In the genomic region with DNA sequence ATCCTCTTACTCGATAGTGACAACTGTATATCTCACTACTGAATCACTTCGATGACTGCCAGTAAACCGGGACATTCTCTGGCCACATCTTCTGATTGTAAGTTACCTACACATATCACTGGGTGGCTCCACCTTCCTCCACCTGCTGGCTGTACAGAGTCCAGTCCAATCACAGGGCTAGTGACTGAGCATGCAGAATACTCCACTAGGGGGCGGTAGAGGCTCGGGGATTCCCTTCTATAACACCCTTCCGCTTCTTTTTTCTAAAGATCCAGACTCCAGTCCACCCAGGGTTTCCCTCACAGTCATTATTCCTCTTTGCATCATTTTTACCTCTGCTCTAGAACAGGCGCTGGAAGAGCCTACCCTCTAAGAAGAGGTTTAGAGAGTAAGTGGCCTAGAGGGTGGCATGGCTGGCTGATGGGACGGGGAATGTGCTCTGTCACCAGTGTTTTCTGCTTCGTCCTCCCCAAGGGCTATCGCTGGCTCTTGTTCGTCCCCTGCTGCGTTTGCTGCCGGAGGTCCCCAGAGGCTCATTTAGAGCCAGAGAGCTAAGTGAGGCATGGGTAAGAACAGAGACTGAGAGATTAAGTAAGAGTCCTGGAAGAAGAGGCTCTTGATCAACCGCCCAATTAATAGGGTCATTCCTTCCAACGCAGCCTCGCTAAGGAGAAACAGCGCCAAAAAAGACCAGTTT, we compare ENCODE assay signal across 9 mouse cellular contexts. TPM values are rescaled to one million over a fixed set of nuclear protein-coding genes. Genes with fewer than 3 reads are reported as not detected.
A peak's percentile ranks its signal among the peaks of the same experiment; 100 is the strongest.
DNase-seq lines count a peak whose midpoint lies in the region; ATAC-seq and TF ChIP-seq lines count a peak whose summit lies in the region.
"Had no signal": no experiment of that assay in that cellular context is flagged by ENCODE, and none has a peak within 500 bp of the region (broad histone marks: within the 10 kb centered on the region; RNA-seq: fewer than 3 reads in every experiment).

No protein-coding gene starts in this region.

- H3K4me3 ChIP-seq in G1E (ENCODE audit: low read depth, low read length), result no peak overlapping the region
- 0 out of 2 replicates have a peak overlapping the region, but pooled peaks have one; percentile 3 for H3K4me3 ChIP-seq in neural tube, embryonic 15.5 days (replicated peaks)

- no peak overlapping the region for H3K27ac ChIP-seq in neural tube, embryonic 15.5 days (replicated peaks)
- H3K27ac ChIP-seq: macrophage had no signal

- H3K4me2 ChIP-seq in neural tube, embryonic 15.5 days, result peak overlapping the region; percentile 39

- DNase-seq in G1E (ENCODE audit: low spot score), result peak; percentile 19
- DNase-seq in cerebellum, adult 18-20 months, result peak; percentile 87 to 89
- peak; percentile 89 for DNase-seq in forelimb bud, embryonic 11.5 days (ENCODE audit: low read depth, low spot score)
- peak; percentile 91 for DNase-seq in heart, postnatal 4 days
- DNase-seq in layer of hippocampus, adult 18-20 months (ENCODE audit: low spot score in 2 of 2), result peak; percentile 64 to 90
- DNase-seq in lung, adult 18-20 months, result peak; percentile 82 to 88
- DNase-seq in testis, postnatal 10 days (ENCODE audit: low spot score), result peak; percentile 93

- no peak for ATAC-seq in G1E (ENCODE audit: extremely low read depth, insufficient number of reproducible peaks, low FRiP score, poor library complexity, severe bottlenecking)
- ATAC-seq in neural tube, embryonic 15.5 days (ENCODE audit: low FRiP score), result peak; percentile 71

- 26% methylated on average over 17 of the region's 17 CpGs for WGBS in neural tube, embryonic 15.5 days

- no peaks in the 10 kb centered on the region for H3K36me3 ChIP-seq in G1E (replicated peaks)
- no peaks in the 10 kb centered on the region for H3K36me3 ChIP-seq in neural tube, embryonic 15.5 days

- no peaks in the 10 kb centered on the region for H3K9me3 ChIP-seq in G1E (replicated peaks)
- H3K9me3 ChIP-seq in neural tube, embryonic 15.5 days (replicated peaks), result no peaks in the 10 kb centered on the region

- no peak overlapping the region for H3K9ac ChIP-seq in neural tube, embryonic 15.5 days (replicated peaks)

- peaks cover 61% of the 10 kb centered on the region for H3K27me3 ChIP-seq in G1E (ENCODE audit: insufficient read depth, low read length)
- H3K27me3 ChIP-seq in neural tube, embryonic 15.5 days (replicated peaks), result no peaks in the 10 kb centered on the region; the same call in 1 of the 2 replicates

- peaks cover 16% of the 10 kb centered on the region for H3K4me1 ChIP-seq in G1E (ENCODE audit: insufficient read depth, low read depth, low read length)
- H3K4me1 ChIP-seq in neural tube, embryonic 15.5 days, result peaks cover 9% of the 10 kb centered on the region; the same call in 1 of the 2 replicates

- peak; percentile 72 for TF ChIP-seq CTCF in G1E (IDR thresholded peaks at IDR 0.05; ENCODE audit: low read depth, low read length)

RNA-seq across cellular contexts. Expression of a gene that starts 16.9 kb away (rescaled TPM):
- total RNA-seq in G1E (2014; fragmentation: Nextera tagmentation) (12.2 and 13.6 TPM in 2 replicates), G1E (2017) (12.4 and 16.6 TPM in 2 replicates)
- 12.6 and 15.7 TPM in 2 replicates for polyA plus RNA-seq in G1E (2012)
- total RNA-seq in heart, postnatal 4 days (2021), result 10 to 100 TPM; 16.8 to 17.6 TPM
- total RNA-seq in layer of hippocampus, adult 18-20 months (2021), result 10 to 100 TPM; 25.1 to 25.8 TPM
- polyA plus RNA-seq in neural tube, embryonic 15.5 days (2015; fragmentation: Nextera tagmentation; extraction: Ambion mirVana), result 9.2 and 10.7 TPM in 2 replicates

Comparison
In these comparisons a context has a peak if more than half of its experiments do, and no peak if none do; other contexts are left out.
1. DNase-seq: peak in every context shown above with its lines; median percentile 93 in testis, postnatal 10 days; 91 in heart, postnatal 4 days; 89 in forelimb bud, embryonic 11.5 days; 88 in cerebellum, adult 18-20 months; 85 in lung, adult 18-20 months; 77 in layer of hippocampus, adult 18-20 months; 19 in G1E.